Mouse (Mus musculus): ENCODE data around the gene Ccdc88c. TPM values are rescaled to one million over a fixed set of nuclear protein-coding genes. Genes with fewer than 3 reads are reported as not detected.
A peak's percentile ranks its signal among the peaks of the same experiment; 100 is the strongest.

The Ccdc88c gene
- polyA plus RNA-seq, 1 experiment from 2014 or later, result 18.8 TPM

DNA sequence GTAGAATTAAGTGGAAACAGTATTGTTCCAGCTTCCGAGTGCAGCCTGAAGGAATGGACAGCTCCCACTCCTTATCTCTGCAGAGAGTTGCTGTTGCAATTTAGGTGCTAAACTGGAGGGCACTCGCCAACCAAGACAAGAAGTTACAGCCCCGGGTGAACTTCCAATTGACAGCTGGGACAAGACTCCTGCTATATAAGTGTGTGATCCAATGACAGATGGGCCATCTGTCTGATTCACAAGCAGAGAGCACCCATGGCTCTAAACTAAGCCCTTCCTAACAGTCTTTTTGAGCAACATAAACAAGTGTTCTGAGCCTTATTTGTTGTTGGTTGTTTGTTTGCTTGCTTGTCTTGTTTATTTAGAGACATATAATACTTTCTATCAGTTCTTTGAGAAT is 132.2 kb downstream of the Ccdc88c start:
- Histone ChIP-seq H3K27ac (ENCODE audit: low read length) (no peak overlapping the region), H3K36me3 (ENCODE audit: control insufficient read depth, insufficient read depth, low read length) (no peaks in the 10 kb centered on the region), H3K4me1 (replicated peaks; ENCODE audit: control insufficient read depth, insufficient read depth, low read length) (peaks cover 8% of the 10 kb centered on the region), H3K27me3 (ENCODE audit: control insufficient read depth, insufficient read depth, low read depth, low read length) (peaks cover 30% of the 10 kb centered on the region), H3K9ac (ENCODE audit: low read length) (no peak overlapping the region), H3K4me3 (ENCODE audit: low read length) (no peak overlapping the region), H3K4me2 (ENCODE audit: low read depth, low read length) (no peak overlapping the region), H3K9me3 (ENCODE audit: control insufficient read depth, low read length) (no peaks in the 10 kb centered on the region)
- no peak for ATAC-seq (ENCODE audit: low read depth)
- 12% methylated on average over 3 of the region's 3 CpGs for WGBS

DNA sequence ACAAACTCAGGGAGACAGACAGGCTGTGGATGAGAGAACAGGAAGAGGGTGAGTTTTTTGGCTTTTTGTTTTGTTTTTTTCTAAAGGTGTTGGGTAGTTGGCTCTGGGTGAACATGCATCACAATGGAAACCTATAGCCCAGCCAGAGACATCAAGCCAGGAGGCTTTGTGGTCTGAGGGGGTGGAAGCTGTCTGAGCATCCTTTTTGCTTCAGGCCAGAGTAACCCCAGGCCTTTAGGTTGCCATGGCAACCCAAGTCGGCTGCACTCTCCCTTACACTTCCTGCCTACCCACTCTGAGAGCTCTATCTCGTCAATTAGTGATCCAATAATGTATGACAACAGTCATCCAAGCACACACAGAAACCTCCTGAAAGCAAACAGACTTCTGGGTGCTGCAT is 133.4 kb downstream of the Ccdc88c start:
- Histone ChIP-seq H3K27me3 (ENCODE audit: control insufficient read depth, insufficient read depth, low read depth, low read length) (peaks cover 30% of the 10 kb centered on the region), H3K36me3 (ENCODE audit: control insufficient read depth, insufficient read depth, low read length) (no peaks in the 10 kb centered on the region), H3K9me3 (ENCODE audit: control insufficient read depth, low read length) (no peaks in the 10 kb centered on the region), H3K4me2 (ENCODE audit: low read depth, low read length) (no peak overlapping the region), H3K9ac (ENCODE audit: low read length) (no peak overlapping the region), H3K27ac (ENCODE audit: low read length) (no peak overlapping the region), H3K4me3 (ENCODE audit: low read length) (no peak overlapping the region), H3K4me1 (replicated peaks; ENCODE audit: control insufficient read depth, insufficient read depth, low read length) (peaks cover 8% of the 10 kb centered on the region)
- ATAC-seq (ENCODE audit: low read depth), result no peak
- 3% methylated on average over 2 of the region's 2 CpGs for WGBS

DNA sequence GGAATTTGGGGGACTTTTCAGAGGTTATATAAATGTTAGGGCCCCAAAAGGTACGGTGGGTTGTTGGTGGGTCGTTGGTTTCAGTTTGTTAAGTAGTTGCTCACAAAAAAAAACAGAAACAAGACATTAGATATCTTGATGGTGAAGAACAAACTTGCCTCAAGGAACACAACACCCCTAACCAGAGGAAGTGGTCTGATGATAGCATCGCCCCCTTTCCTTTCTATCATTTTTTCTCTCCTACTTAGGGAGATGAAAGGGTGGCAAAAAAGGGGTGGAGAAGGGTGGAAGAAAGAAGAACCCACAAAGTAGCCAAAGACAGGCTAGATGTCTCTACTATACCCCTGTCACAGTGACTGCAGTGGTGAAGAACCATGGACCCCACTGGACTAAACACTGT is 138.3 kb downstream of the Ccdc88c start:
- Histone ChIP-seq H3K4me3 (ENCODE audit: low read length) (no peak overlapping the region), H3K4me1 (replicated peaks; ENCODE audit: control insufficient read depth, insufficient read depth, low read length) (no peaks in the 10 kb centered on the region), H3K36me3 (ENCODE audit: control insufficient read depth, insufficient read depth, low read length) (no peaks in the 10 kb centered on the region), H3K27me3 (ENCODE audit: control insufficient read depth, insufficient read depth, low read depth, low read length) (no peaks in the 10 kb centered on the region; the same call in 1 of the 2 replicates), H3K27ac (ENCODE audit: low read length) (no peak overlapping the region), H3K9me3 (ENCODE audit: control insufficient read depth, low read length) (no peaks in the 10 kb centered on the region), H3K9ac (ENCODE audit: low read length) (no peak overlapping the region), H3K4me2 (ENCODE audit: low read depth, low read length) (no peak overlapping the region)
- ATAC-seq (ENCODE audit: low read depth), result no peak
- 78% methylated on average over 3 of the region's 3 CpGs for WGBS

- no peaks in the 10 kb centered on the region for H3K9me3 ChIP-seq (ENCODE audit: control insufficient read depth, low read length)
- H3K4me3 ChIP-seq (ENCODE audit: low read length), result no peak overlapping the region
- H3K27ac ChIP-seq (ENCODE audit: low read length), result no peak overlapping the region
- no peak overlapping the region for H3K4me2 ChIP-seq (ENCODE audit: low read depth, low read length)
- peak; percentile 94 for ATAC-seq (ENCODE audit: low read depth)
- H3K27me3 ChIP-seq (ENCODE audit: control insufficient read depth, insufficient read depth, low read depth, low read length), result no peaks in the 10 kb centered on the region; the same call in 1 of the 2 replicates
- no peaks in the 10 kb centered on the region for H3K4me1 ChIP-seq (replicated peaks; ENCODE audit: control insufficient read depth, insufficient read depth, low read length)
- WGBS, result 17% methylated on average over 12 of the region's 12 CpGs
- no peaks in the 10 kb centered on the region for H3K36me3 ChIP-seq (ENCODE audit: control insufficient read depth, insufficient read depth, low read length)
- no peak overlapping the region for H3K9ac ChIP-seq (ENCODE audit: low read length)
Observed at GRCm38 (mm10) chr12:100887801-100888258, 141.0 kb downstream of the Ccdc88c start.

DNA sequence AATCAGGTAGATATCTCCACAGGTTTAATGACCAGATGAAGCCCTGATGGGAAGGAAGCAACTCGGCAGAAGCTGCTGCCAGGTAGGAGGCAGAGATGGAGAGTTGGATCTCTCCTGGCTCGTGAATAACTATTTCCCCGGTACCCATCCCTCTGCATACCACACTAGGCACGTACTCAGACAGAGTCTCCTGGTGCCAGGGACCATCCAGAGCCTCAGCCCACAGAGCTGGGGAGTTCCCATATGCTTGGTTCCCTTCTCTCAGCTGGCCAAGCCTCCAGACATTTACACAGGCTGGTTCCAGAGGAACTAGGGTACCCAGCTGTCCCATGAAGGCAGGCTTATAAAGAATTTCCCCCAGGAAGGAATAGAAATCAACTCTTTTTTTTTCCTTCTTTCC is 142.0 kb downstream of the Ccdc88c start:
- Histone ChIP-seq H3K9ac (ENCODE audit: low read length) (no peak overlapping the region), H3K27ac (ENCODE audit: low read length) (no peak overlapping the region), H3K36me3 (ENCODE audit: control insufficient read depth, insufficient read depth, low read length) (no peaks in the 10 kb centered on the region), H3K4me3 (ENCODE audit: low read length) (no peak overlapping the region), H3K4me2 (ENCODE audit: low read depth, low read length) (no peak overlapping the region), H3K27me3 (ENCODE audit: control insufficient read depth, insufficient read depth, low read depth, low read length) (no peaks in the 10 kb centered on the region; the same call in 1 of the 2 replicates), H3K9me3 (ENCODE audit: control insufficient read depth, low read length) (no peaks in the 10 kb centered on the region), H3K4me1 (replicated peaks; ENCODE audit: control insufficient read depth, insufficient read depth, low read length) (no peaks in the 10 kb centered on the region)
- ATAC-seq (ENCODE audit: low read depth), result no peak
- WGBS, result 75% methylated on average over 4 of the region's 4 CpGs

DNA sequence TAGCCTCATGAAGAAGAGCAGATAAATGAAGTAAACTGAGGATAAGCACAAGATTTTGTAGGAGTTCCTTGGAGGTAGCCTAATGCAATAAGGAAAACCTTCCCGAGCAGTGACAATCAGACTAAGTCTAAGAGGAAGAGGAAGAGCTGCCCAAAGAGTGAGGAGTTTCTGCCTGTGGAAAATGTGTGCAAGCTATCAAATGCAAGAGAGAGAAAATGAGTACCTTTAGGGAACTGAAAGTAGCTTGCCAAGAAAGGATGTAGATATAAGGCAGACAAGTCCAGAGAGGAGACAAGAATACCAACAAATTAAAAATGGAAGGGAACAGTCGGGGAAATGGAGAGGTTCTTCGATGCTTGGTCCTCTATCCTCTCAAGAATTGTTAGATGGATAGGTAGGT is 143.3 kb downstream of the Ccdc88c start:
- H3K9ac ChIP-seq (ENCODE audit: low read length), result no peak overlapping the region
- no peaks in the 10 kb centered on the region; the same call in 1 of the 2 replicates for H3K27me3 ChIP-seq (ENCODE audit: control insufficient read depth, insufficient read depth, low read depth, low read length)
- no peak overlapping the region for H3K4me3 ChIP-seq (ENCODE audit: low read length)
- H3K36me3 ChIP-seq (ENCODE audit: control insufficient read depth, insufficient read depth, low read length), result no peaks in the 10 kb centered on the region
- 89% methylated on average over 3 of the region's 3 CpGs for WGBS
- no peak overlapping the region for H3K27ac ChIP-seq (ENCODE audit: low read length)
- no peak overlapping the region for H3K4me2 ChIP-seq (ENCODE audit: low read depth, low read length)
- no peaks in the 10 kb centered on the region for H3K9me3 ChIP-seq (ENCODE audit: control insufficient read depth, low read length)
- H3K4me1 ChIP-seq (replicated peaks; ENCODE audit: control insufficient read depth, insufficient read depth, low read length), result no peaks in the 10 kb centered on the region
- ATAC-seq (ENCODE audit: low read depth), result no peak

GRCm38 (mm10) chr12:100883168-100883567 is 145.7 kb downstream of the Ccdc88c start:
- H3K9me3 ChIP-seq (ENCODE audit: control insufficient read depth, low read length), result no peaks in the 10 kb centered on the region
- H3K36me3 ChIP-seq (ENCODE audit: control insufficient read depth, insufficient read depth, low read length), result no peaks in the 10 kb centered on the region
- H3K9ac ChIP-seq (ENCODE audit: low read length), result no peak overlapping the region
- H3K4me1 ChIP-seq (replicated peaks; ENCODE audit: control insufficient read depth, insufficient read depth, low read length), result no peaks in the 10 kb centered on the region
- ATAC-seq (ENCODE audit: low read depth), result no peak
- WGBS, result 57% methylated on average over 7 of the region's 7 CpGs
- H3K27ac ChIP-seq (ENCODE audit: low read length), result no peak overlapping the region
- H3K27me3 ChIP-seq (ENCODE audit: control insufficient read depth, insufficient read depth, low read depth, low read length), result no peaks in the 10 kb centered on the region; the same call in 1 of the 2 replicates
- H3K4me2 ChIP-seq (ENCODE audit: low read depth, low read length), result no peak overlapping the region
- H3K4me3 ChIP-seq (ENCODE audit: low read length), result no peak overlapping the region

DNA sequence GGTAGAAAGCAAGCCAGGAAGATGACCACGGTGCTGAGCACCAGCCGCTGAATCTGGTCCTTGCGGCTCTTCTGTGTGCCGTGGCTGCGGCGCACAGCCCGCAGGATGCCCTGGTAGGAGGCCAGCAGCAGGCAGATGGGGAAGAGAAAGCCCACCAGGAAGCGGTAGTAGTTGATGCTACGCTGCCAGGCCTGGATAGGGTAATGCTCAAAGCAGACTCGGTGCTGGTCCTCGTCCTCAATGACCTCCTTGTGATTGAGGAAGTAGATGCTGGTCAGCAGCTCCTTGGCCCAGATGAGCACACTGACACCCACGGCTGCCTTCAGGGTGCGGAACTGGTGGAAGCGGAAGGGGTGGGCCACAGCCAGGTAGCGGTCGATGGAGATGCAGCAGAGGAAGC is 150.3 kb downstream of the Ccdc88c start:
- H3K4me1 ChIP-seq (replicated peaks; ENCODE audit: control insufficient read depth, insufficient read depth, low read length), result no peaks in the 10 kb centered on the region
- H3K27me3 ChIP-seq (ENCODE audit: control insufficient read depth, insufficient read depth, low read depth, low read length), result no peaks in the 10 kb centered on the region
- no peaks in the 10 kb centered on the region for H3K36me3 ChIP-seq (ENCODE audit: control insufficient read depth, insufficient read depth, low read length)
- 90% methylated on average over 16 of the region's 16 CpGs for WGBS
- H3K27ac ChIP-seq (ENCODE audit: low read length), result no peak overlapping the region
- no peaks in the 10 kb centered on the region for H3K9me3 ChIP-seq (ENCODE audit: control insufficient read depth, low read length)
- H3K4me2 ChIP-seq (ENCODE audit: low read depth, low read length), result no peak overlapping the region
- no peak for ATAC-seq (ENCODE audit: low read depth)
- H3K4me3 ChIP-seq (ENCODE audit: low read length), result no peak overlapping the region
- H3K9ac ChIP-seq (ENCODE audit: low read length), result no peak overlapping the region

- Histone ChIP-seq H3K9me3 (ENCODE audit: control insufficient read depth, low read length) (no peaks in the 10 kb centered on the region), H3K4me1 (replicated peaks; ENCODE audit: control insufficient read depth, insufficient read depth, low read length) (no peaks in the 10 kb centered on the region), H3K4me3 (ENCODE audit: low read length) (no peak overlapping the region), H3K27me3 (ENCODE audit: control insufficient read depth, insufficient read depth, low read depth, low read length) (no peaks in the 10 kb centered on the region), H3K4me2 (ENCODE audit: low read depth, low read length) (no peak overlapping the region), H3K9ac (ENCODE audit: low read length) (no peak overlapping the region), H3K27ac (ENCODE audit: low read length) (no peak overlapping the region), H3K36me3 (ENCODE audit: control insufficient read depth, insufficient read depth, low read length) (no peaks in the 10 kb centered on the region)
- ATAC-seq (ENCODE audit: low read depth), result no peak
- WGBS, result 68% methylated on average over 6 of the region's 6 CpGs
Observed at GRCm38 (mm10) chr12:100877936-100878335, 150.9 kb downstream of the Ccdc88c start.

GRCm38 (mm10) chr12:100875960-100876359 is 152.9 kb downstream of the Ccdc88c start:
- ATAC-seq (ENCODE audit: low read depth), result no peak
- no peaks in the 10 kb centered on the region for H3K4me1 ChIP-seq (replicated peaks; ENCODE audit: control insufficient read depth, insufficient read depth, low read length)
- no peak overlapping the region for H3K4me3 ChIP-seq (ENCODE audit: low read length)
- H3K27me3 ChIP-seq (ENCODE audit: control insufficient read depth, insufficient read depth, low read depth, low read length), result no peaks in the 10 kb centered on the region
- WGBS, result 74% methylated on average over 4 of the region's 6 CpGs
- no peak overlapping the region for H3K27ac ChIP-seq (ENCODE audit: low read length)
- no peaks in the 10 kb centered on the region for H3K36me3 ChIP-seq (ENCODE audit: control insufficient read depth, insufficient read depth, low read length)
- H3K4me2 ChIP-seq (ENCODE audit: low read depth, low read length), result no peak overlapping the region
- no peak overlapping the region for H3K9ac ChIP-seq (ENCODE audit: low read length)
- H3K9me3 ChIP-seq (ENCODE audit: control insufficient read depth, low read length), result no peaks in the 10 kb centered on the region

All from lung, embryonic 16.5 days (tissue).